Mouse (Mus musculus) MEL (cell line): Measurements from ENCODE around the gene Gm10985. TPM values are rescaled to one million over a fixed set of nuclear protein-coding genes. Genes with fewer than 3 reads are reported as not detected.

Experiments
- DNase-seq: peaks from one replicate; pipeline ENCODE4 v3.0.0; 2011; ENCODE audit warnings: low read depth, low spot score
- H3K27ac ChIP-seq: 2 replicates; pipeline ENCODE4 v1.5.1; 2012; ENCODE audit warnings: low read depth, mild to moderate bottlenecking, control low read depth, low read length, moderate library complexity; ENCODE audit not compliant: control insufficient read depth
- H3K27me3 ChIP-seq, 2 experiments: fragments of 150-350 bp in 1 of 2; sonication (generic) in 1 of 2; 2 replicates each; pipeline ENCODE4 v1.6.1; 2012; ENCODE audit warnings: low read length in 2 of 2, mild to moderate bottlenecking in 2 of 2, improper control_type of control experiment in 1 of 2, moderate library complexity in 1 of 2; ENCODE audit not compliant: insufficient read depth in 2 of 2, control insufficient read depth in 1 of 2
- H3K36me3 ChIP-seq, 2 experiments: 2 replicates each; pipeline ENCODE4 v1.6.1; 2012 to 2014; ENCODE audit warnings: low read length in 2 of 2, improper control_type of control experiment in 1 of 2, inconsistent platforms in 1 of 2, mild to moderate bottlenecking in 1 of 2; ENCODE audit not compliant: insufficient read depth in 2 of 2, control insufficient read depth in 1 of 2
- H3K4me1 ChIP-seq, 2 experiments: fragments of 150-350 bp in 1 of 2; sonication (generic) in 1 of 2; 2 replicates each; pipeline ENCODE4 v1.6.1; 2012; ENCODE audit warnings: low read length in 2 of 2, improper control_type of control experiment in 1 of 2, mild to moderate bottlenecking in 1 of 2; ENCODE audit not compliant: insufficient read depth in 2 of 2, control insufficient read depth in 1 of 2
- H3K4me3 ChIP-seq, 2 experiments: fragments of 150-350 bp in 1 of 2; sonication (generic) in 1 of 2; 2 replicates each; pipeline ENCODE4 v1.5.1; 2012; ENCODE audit warnings: low read depth in 2 of 2, low read length in 2 of 2, mild to moderate bottlenecking in 2 of 2, moderate library complexity in 2 of 2, control low read depth in 1 of 2, improper control_type of control experiment in 1 of 2; ENCODE audit not compliant: control insufficient read depth in 1 of 2, insufficient read depth in 1 of 2
- H3K79me2 ChIP-seq: 2 replicates; pipeline ENCODE4 v1.6.1; 2012; ENCODE audit warnings: mild to moderate bottlenecking, low read length, moderate library complexity; ENCODE audit not compliant: control insufficient read depth, poor library complexity, insufficient read depth
- H3K9ac ChIP-seq: 2 replicates; pipeline ENCODE4 v1.6.1; 2012; ENCODE audit warnings: low read depth, mild to moderate bottlenecking, control low read depth, low read length, moderate library complexity; ENCODE audit not compliant: control insufficient read depth, poor library complexity, severe bottlenecking
- H3K9me3 ChIP-seq: fragments of 150-350 bp; sonication (generic); replicated peaks from 2 replicates; pipeline ENCODE4 v1.6.1; 2012; ENCODE audit warnings: mild to moderate bottlenecking, low read length, improper control_type of control experiment, moderate library complexity; ENCODE audit not compliant: insufficient read depth
- BHLHE40 ChIP-seq: IDR thresholded peaks from 2 replicates; pipeline ENCODE4 v1.6.1; 2012; ENCODE audit warnings: low read depth, mild to moderate bottlenecking, inconsistent platforms, low read length, improper control_type of control experiment, borderline replicate concordance
- CHD2 ChIP-seq: IDR thresholded peaks from 2 replicates; pipeline ENCODE4 v1.6.1; 2011; ENCODE audit warnings: low read length, improper control_type of control experiment
- CTCF ChIP-seq, 3 experiments: IDR thresholded peaks in 2 of 3; conservative IDR thresholded peaks in 1 of 3; 2 replicates each; pipeline ENCODE4 v1.5.1; 2011 to 2012; ENCODE audit warnings: low read length in 3 of 3, low read depth in 2 of 3, mild to moderate bottlenecking in 2 of 3, improper control_type of control experiment in 1 of 3, inconsistent platforms in 1 of 3, mixed read lengths in 1 of 3, moderate library complexity in 1 of 3; ENCODE audit not compliant: control insufficient read depth in 1 of 3, insufficient read depth in 1 of 3, poor library complexity in 1 of 3, severe bottlenecking in 1 of 3
- ETS1 ChIP-seq: IDR thresholded peaks from 2 replicates; pipeline ENCODE4 v1.6.1; 2012; ENCODE audit warnings: low read depth, mild to moderate bottlenecking, inconsistent platforms, low read length, improper control_type of control experiment, moderate library complexity
- GABPA ChIP-seq: IDR thresholded peaks from 2 replicates; pipeline ENCODE4 v1.6.1; 2012; ENCODE audit warnings: low read depth, mild to moderate bottlenecking, inconsistent platforms, low read length, improper control_type of control experiment, moderate library complexity
- HCFC1 ChIP-seq: IDR thresholded peaks from 2 replicates; pipeline ENCODE4 v1.6.1; 2012; ENCODE audit warnings: low read depth, mild to moderate bottlenecking, inconsistent platforms, low read length, improper control_type of control experiment, moderate library complexity
- JUND ChIP-seq: IDR thresholded peaks from 2 replicates; pipeline ENCODE4 v1.6.1; 2011; ENCODE audit warnings: low read depth, mild to moderate bottlenecking, improper control_type of control experiment, low read length
- MAFK ChIP-seq: IDR thresholded peaks from 2 replicates; pipeline ENCODE4 v1.6.1; 2011; ENCODE audit warnings: low read depth, mild to moderate bottlenecking, low read length, improper control_type of control experiment, borderline replicate concordance
- MAX ChIP-seq: IDR thresholded peaks from 2 replicates; pipeline ENCODE4 v1.6.1; 2011; ENCODE audit warnings: low read length, improper control_type of control experiment
- MAZ ChIP-seq: IDR thresholded peaks from 2 replicates; pipeline ENCODE4 v1.6.1; 2012; ENCODE audit warnings: low read depth, mild to moderate bottlenecking, inconsistent platforms, low read length, improper control_type of control experiment
- POLR2A ChIP-seq, 2 experiments: IDR thresholded peaks; 2 replicates each; pipeline ENCODE4 v1.6.1; 2011 to 2012; ENCODE audit warnings: low read length in 2 of 2, mild to moderate bottlenecking in 2 of 2, control low read depth in 1 of 2, improper control_type of control experiment in 1 of 2, low read depth in 1 of 2, moderate library complexity in 1 of 2; ENCODE audit not compliant: control insufficient read depth in 1 of 2, insufficient read depth in 1 of 2, poor library complexity in 1 of 2
- POLR2AphosphoS5 ChIP-seq: IDR thresholded peaks from 2 replicates; pipeline ENCODE4 v1.6.1; 2012; ENCODE audit warnings: low read depth, borderline replicate concordance, mild to moderate bottlenecking, inconsistent platforms, low read length, moderate library complexity, mixed read lengths
- TAL1 ChIP-seq: IDR thresholded peaks from 2 replicates; pipeline ENCODE4 v1.6.1; 2012; ENCODE audit warnings: mild to moderate bottlenecking, inconsistent platforms, low read length, moderate library complexity, mixed read lengths
- TBP ChIP-seq: IDR thresholded peaks from 2 replicates; pipeline ENCODE4 v1.8.0; 2011; ENCODE audit warnings: low read depth, low read length, improper control_type of control experiment
- TCF12 ChIP-seq: IDR thresholded peaks from 2 replicates; pipeline ENCODE4 v1.6.1; 2014; ENCODE audit warnings: low read depth, mild to moderate bottlenecking, inconsistent platforms, low read length, improper control_type of control experiment, moderate library complexity
- USF1 ChIP-seq: IDR thresholded peaks from 2 replicates; pipeline ENCODE4 v1.6.1; 2014; ENCODE audit warnings: low read depth, mild to moderate bottlenecking, inconsistent platforms, low read length, improper control_type of control experiment, moderate library complexity
- ZNF384 ChIP-seq: IDR thresholded peaks from 2 replicates; pipeline ENCODE4 v1.6.1; 2012; ENCODE audit warnings: low read depth, mild to moderate bottlenecking, inconsistent platforms, low read length, improper control_type of control experiment
- polyA plus RNA-seq, 2 experiments: library from polyadenylated mRNA; stranded (reverse) in 1 of 2; unstranded in 1 of 2; fragments of >175 nt in 1 of 2; fragments of >200 nt in 1 of 2; gene quantifications; 2 replicates each; pipeline versions ENCODE4 v1.2.1 to v1.2.4; 2012; ENCODE audit warnings: low replicate concordance in 2 of 2, low read depth in 1 of 2; ENCODE audit not compliant: insufficient read length in 2 of 2, insufficient read depth in 1 of 2, missing spikeins in 1 of 2
- total RNA-seq: library from RNA; depleted of rRNA; stranded (reverse); fragments of 300-350 nt; gene quantifications from 2 replicates; pipeline ENCODE4 v1.2.3, GENCODE M21; 2012

Gm10985 gene
- total and polyA plus RNA-seq, 3 experiments = not detected

DNA sequence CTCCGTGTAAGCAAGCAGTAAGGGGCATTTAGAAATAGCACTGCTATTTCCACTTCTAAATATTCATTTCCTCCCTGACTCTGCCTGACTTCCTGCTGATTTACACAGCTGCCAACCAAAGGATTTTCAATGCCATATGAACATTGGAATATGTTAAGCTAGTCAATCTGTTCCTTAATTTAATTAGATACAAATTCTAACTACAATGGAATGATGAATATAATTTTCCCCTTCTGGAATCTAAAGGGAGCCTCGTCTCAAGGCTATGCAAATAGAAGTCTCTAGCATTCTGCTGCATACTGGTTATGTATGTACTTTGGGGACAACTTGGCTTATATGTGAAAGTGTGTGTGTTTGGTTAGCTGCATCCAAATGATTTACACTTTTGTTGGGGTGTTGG, 45.2 kb upstream of the Gm10985 start:
- no peaks in the 10 kb centered on the region for H3K4me1 ChIP-seq

DNA sequence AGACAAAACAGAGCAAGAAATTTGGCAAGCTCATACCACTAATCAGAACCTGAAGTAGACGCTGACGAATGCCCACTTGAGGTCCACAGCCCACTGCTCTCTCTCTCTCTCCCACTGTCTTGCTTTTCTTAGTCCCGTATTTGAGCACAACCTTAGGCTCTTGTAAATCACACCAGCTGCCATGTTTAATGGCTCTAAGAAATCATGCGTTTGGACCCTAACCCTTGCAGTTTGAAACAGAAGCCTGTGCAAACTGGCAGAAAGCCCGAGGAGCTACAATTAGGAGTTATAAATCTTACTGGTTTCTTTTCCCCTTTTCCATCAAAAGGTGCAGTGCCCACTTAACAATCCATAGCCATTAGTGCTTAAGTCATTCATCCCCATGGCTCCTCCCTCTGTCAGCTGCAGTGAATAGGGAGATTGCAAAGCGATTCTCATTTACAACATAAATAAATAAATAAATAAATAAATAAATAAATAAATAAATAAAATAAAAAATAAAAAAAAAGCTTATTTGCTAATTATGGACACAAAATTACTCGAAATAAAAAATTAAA, 31.4 kb upstream of the Gm10985 start:
- Histone ChIP-seq H3K4me1 (no peaks in the 10 kb centered on the region), H3K36me3 (no peaks in the 10 kb centered on the region), H3K27ac (no peak overlapping the region), H3K4me3 (no peak overlapping the region), H3K27me3 (no peaks in the 10 kb centered on the region), H3K9ac (no peak overlapping the region), H3K79me2 (no peaks in the 10 kb centered on the region), H3K9me3 (no peaks in the 10 kb centered on the region)
- no peak for DNase-seq
- TF ChIP-seq USF1 (no peak), GABPA (no peak), POLR2AphosphoS5 (no peak), CHD2 (no peak), ETS1 (no peak), MAX (no peak)

More for the DNA sequence above, 45.2 kb upstream of the Gm10985 start:
- Histone ChIP-seq H3K27me3 (no peaks in the 10 kb centered on the region), H3K9me3 (no peaks in the 10 kb centered on the region), H3K79me2 (no peaks in the 10 kb centered on the region), H3K27ac (no peak overlapping the region), H3K36me3 (no peaks in the 10 kb centered on the region), H3K9ac (no peak overlapping the region), H3K4me3 (no peak overlapping the region)
- no peak for DNase-seq
- TF ChIP-seq BHLHE40 (no peak), TBP (no peak), ETS1 (no peak), ZNF384 (no peak), POLR2A (IDR thresholded peaks at IDR 0.05; ENCODE audit: control insufficient read depth in 1 of 2, insufficient read depth in 1 of 2, low read depth in 1 of 2, low read length in 2 of 2, poor library complexity in 1 of 2) (no peak), TAL1 (no peak), CTCF (IDR thresholded peaks at IDR 0.05 in 2 of 3, conservative IDR thresholded peaks at IDR 0.05 in 1 of 3; ENCODE audit: control insufficient read depth in 1 of 3, insufficient read depth in 1 of 3, low read depth in 2 of 3, low read length in 3 of 3, poor library complexity in 1 of 3, severe bottlenecking in 1 of 3) (no peak), HCFC1 (no peak), MAFK (no peak), MAZ (no peak), TCF12 (no peak), JUND (no peak)
